Mouse (Mus musculus): Measurements from ENCODE around the gene Gys1.

DNA sequence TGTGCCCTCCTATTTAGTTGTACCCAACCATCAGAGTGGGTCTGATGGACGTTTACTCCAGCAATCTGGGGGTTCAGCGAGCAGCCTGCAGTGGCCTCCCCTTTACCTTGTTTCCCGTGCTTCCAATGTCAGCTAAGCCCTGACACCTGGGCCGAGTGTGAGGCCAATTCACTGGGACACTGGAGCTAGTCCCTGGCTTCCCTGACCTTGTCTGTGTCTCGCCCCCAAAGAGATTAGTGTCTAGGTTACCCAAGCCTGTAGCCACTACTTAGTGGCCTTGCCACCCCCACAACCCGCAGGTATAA lies 14.1 kb upstream of the Gys1 start, which contains the start of gene Lhb:
- TF ChIP-seq GATA1 (IDR thresholded peaks at IDR 0.05; ENCODE audit: low read length): no peak
- TF ChIP-seq TAL1 (IDR thresholded peaks at IDR 0.05; ENCODE audit: low read length): no peak

All from erythroblast, embryonic 14.5 days (primary cell).